Mouse (Mus musculus) c-Kit-positive CD71-positive TER-119-negative erythroid progenitor cells, embryonic 14.5 days (primary cell): ENCODE measurements at regions not wholly inside any gene's neighbourhood (a gene's known extent, or its start where the extent isn't known, plus 50 kb on each side); places are given as distances from the start of the nearest gene placed in this dataset.

Experiments
- DNase-seq: peaks from one replicate; pipeline ENCODE4 v3.0.0-alpha.2; 2013; ENCODE audit warnings: low read depth

DNA sequence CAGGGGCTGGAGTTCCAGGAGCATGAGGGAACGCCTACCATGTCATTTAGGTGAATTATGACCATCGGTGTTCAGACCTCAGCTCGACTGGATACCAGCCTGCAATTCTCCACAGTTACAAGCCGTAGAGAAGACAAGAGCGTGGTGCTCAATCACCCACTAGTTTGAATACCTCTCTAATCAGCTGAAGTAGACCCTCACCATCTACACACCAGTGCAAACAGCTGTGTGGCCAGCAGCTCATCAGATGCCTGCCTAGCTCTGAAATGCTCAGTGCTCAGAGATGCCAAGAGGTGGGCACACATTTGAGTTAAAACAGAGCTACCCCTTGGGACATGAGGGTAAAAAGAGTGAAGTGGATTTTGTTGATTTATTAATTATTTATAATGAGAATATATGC is 660.2 kb downstream of the Magi1 start:
- no peak for DNase-seq

GRCm38 (mm10) chr6:93616926-93617325 is 666.8 kb downstream of the Magi1 start:
- DNase-seq = no peak

GRCm38 (mm10) chr6:93600376-93600775 is 657.1 kb upstream of the Adamts9 start:
- no peak for DNase-seq

GRCm38 (mm10) chr6:93599371-93599770 is 656.1 kb upstream of the Adamts9 start:
- no peak for DNase-seq

GRCm38 (mm10) chr6:93589935-93590334 is 646.6 kb upstream of the Adamts9 start:
- no peak for DNase-seq

- DNase-seq = no peak
Observed at GRCm38 (mm10) chr6:93586871-93587270, 643.6 kb upstream of the Adamts9 start.

GRCm38 (mm10) chr6:93581141-93581540 is 637.8 kb upstream of the Adamts9 start:
- no peak for DNase-seq

- no peak for DNase-seq
Observed at GRCm38 (mm10) chr6:93580716-93581115, 637.4 kb upstream of the Adamts9 start.

DNA sequence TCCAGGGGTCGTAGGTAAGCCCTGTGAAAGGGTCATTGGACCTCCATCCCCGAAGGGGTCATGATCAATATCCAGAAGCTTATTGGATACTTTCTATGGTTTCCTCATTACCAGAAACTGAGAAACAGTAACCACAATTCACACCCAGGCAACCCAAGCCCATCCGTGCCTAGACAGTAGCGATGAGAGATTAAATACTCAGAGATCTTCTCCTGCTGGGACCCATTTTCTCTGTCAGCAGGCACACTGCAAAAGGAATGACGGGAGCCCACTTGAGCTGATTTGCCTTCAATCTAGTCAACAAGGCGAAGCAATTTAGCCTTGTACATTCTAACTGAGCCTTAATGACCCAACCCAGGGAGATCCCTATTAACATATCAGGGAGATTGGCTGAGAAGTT is 632.0 kb upstream of the Adamts9 start:
- DNase-seq = no peak

DNA sequence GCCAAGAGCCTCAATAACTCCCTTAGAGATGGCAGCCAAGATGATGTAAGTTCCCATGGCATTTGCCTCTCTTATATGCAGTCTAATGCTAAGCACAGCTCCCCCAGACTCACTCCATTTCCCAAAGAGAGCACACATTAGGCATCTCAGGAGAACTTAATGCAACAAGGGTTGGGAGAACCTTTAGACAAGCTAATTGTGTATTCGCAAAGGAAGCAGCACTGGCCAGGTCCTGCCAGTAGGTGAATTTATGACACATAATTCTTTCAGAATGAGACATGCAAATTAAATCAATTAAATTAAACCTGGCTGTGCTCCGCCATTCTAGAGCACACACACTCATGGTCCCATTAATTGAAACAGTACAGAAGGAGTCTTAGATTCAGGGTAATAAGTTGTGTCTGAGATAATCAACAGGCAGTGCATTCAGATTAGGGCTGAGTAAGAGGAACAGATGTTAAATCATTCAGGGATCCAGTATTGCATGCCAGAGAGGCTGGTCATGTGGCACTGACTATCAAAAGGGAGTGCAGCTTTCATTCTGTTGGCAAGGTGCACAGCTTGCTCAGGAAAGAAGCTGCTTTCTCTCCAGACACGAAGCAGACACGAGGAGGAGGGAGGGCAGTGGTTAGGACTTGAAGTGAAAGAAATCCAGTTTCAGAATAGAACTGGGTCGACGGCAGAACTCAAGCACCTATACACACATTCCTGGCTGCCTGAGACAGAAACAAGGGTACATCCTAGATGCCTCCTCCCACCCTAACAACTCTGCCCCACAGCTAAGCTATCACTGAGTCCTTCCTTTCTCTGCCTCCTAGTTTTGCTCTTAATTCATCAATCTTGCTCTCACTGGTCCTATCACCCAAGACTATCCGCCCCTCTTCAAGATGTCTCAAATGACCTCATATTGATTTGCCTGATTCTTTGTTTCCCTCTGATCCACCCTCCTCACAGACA is 630.7 kb upstream of the Adamts9 start:
- DNase-seq = no peak

DNA sequence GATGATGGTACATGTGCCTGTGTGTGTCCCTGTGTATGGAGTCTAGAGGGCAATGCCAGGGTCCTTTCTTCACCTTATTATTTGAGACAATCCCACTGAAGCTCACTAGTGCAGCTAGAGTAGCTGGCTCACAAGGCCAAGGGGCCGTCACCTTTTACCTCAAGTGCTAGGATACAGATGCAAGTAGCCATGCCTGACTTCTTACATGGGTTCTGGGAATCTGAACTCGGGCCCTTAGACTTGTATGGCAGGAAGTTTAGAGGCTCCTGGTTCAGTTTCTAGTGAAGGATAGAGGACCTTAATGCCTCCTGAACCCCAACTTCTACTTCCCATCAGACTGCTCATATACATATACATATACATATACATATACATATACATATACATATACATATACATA is 626.6 kb upstream of the Adamts9 start:
- no peak for DNase-seq

DNA sequence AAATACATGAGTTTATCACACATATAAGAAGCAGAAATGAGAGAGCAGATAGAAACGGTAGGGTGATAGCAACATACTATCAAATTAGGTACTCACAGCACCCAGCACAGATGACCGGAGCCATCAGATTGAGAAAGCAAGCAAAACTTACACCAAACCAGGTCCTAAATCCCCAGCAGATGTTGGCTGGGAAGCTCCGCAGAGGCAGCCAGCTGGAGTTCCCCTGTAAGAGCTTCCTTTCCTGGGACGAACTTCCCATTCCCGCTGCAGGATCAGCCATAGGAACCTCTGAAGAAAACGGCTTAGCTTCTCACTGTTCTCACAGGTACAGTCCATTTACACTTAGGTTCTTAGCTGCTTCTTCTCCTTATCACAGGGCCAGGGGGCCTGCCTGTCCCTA is 625.9 kb upstream of the Adamts9 start:
- DNase-seq = no peak

DNA sequence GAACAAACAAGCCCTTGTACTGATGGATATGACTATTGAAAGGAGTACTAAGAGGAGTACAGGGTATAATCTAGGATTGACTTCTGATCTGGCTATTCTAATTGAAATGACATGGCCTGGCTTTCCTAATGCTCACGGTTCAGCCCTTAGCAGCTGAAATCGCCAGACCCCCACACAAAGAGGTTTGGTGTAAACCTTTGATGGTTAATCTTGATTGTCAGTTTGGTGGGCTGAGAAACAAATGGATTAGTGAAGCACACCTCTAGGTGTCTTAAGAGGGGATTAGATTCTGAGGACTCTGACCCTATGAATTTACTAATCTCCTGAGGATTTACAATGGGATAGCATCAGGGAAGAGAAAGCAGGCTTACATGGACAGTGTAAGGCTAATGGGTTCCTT is 623.4 kb upstream of the Adamts9 start:
- DNase-seq = no peak

DNA sequence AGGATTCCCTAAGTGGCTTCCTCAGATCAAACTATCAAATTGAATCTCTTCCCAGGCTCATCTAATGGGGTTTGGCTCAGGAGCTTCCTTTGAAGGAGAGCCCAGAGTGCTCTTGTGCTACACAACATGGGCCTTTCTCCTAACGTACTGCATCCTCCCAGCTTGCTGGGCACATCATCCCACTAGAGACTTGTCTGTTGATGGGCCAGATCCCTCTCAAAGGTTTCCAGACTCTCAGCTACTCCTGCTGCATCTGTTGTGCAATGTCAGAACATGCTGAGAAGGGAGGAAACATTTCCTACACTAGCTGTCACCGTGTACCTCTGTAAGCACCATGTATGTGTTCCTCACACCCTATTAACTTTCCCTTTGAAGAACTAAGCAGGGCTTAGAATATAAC is 605.0 kb upstream of the Adamts9 start:
- DNase-seq = no peak

- DNase-seq = no peak
Observed at GRCm38 (mm10) chr6:93544246-93544645, 601.0 kb upstream of the Adamts9 start.

GRCm38 (mm10) chr6:93543354-93544129 is 600.2 kb upstream of the Adamts9 start:
- no peak for DNase-seq

GRCm38 (mm10) chr6:93539583-93539982 is 596.3 kb upstream of the Adamts9 start:
- DNase-seq = no peak

DNA sequence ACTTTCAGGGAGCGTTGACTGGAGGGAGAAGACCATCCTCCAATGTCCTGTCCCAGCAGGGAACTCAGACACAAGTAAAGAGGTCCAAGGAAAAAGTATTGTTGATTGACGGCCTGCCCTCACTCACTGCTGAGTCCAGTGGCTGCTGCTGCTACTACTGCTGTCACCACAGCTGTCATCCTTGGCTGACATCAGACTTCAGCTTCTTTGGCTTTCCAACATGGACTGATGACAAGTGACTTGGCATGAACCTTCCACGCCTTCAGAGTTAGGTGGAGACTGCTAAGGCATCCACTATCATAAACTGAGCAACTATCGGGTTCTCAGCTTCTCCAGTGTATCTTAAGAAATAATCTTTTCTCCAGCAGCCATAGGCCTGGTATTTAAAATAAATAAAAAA is 595.9 kb upstream of the Adamts9 start:
- no peak for DNase-seq

DNA sequence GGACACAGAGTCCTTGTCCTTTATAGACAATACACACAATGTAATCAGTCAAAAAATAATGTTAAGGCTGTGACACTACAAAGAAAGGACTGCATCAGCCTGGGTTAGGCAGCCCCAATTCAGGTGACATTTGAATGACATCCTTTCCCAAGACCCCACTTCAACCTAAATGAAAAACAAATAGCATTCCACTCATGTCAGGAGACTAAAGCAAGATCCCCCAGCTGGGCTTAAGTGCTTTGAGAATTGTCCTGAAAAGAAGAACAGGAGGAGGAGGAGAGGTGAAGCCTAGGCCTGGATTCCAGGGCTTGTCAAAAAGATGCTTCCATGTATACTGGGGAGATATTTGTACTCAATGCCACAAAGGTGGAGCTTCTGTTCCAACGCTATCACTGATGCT is 594.7 kb upstream of the Adamts9 start:
- DNase-seq = no peak

GRCm38 (mm10) chr6:93537126-93537525 is 593.8 kb upstream of the Adamts9 start:
- no peak for DNase-seq

- no peak for DNase-seq
Observed at GRCm38 (mm10) chr6:93513818-93514217, 570.5 kb upstream of the Adamts9 start.

- DNase-seq = no peak
Observed at GRCm38 (mm10) chr6:93509857-93510256, 566.6 kb upstream of the Adamts9 start.

GRCm38 (mm10) chr6:93497824-93498223 is 554.5 kb upstream of the Adamts9 start:
- DNase-seq = no peak
